Mouse (Mus musculus) T-helper 1 cell (primary cell): ENCODE results near the gene Trim54.

Source experiments
- in situ Hi-C: fragments of 300-600 bp; cut with MboI, MseI; formaldehyde crosslinking; loops from one replicate; pipeline ENCODE4 v1.15.1; 2025; ENCODE audit warnings: high pct_unique_total_duplicates

The Trim54 gene

DNA sequence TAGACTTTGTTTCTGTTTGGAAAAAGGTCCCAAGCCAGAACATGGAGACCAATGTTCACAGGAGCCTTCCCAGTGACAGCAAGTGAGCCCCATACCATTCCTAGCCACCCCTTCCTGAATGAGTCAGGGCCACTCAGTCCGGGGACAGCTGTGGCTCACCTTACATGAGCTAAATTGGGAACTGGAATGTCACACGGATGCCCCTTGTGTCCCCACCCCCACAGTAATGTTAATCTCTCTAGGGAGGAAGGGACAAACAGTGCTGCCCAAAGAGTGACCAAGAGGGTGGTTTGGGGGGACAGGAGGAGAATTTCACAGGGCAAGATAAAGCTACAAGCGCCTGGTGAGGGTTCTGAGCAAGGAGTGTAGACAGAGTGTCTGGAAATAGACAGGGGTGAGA lies at the start of gene Trim54:
Gene Trim54, plus strand, starts transcription at position 359 of the 400 bp plus-strand sequence.
- in situ Hi-C loops: no loop called here

GRCm38 (mm10) chr5:31069810-31070209 lies 46.7 kb upstream of the Trim54 start:
- in situ Hi-C loops: no loop called here

DNA sequence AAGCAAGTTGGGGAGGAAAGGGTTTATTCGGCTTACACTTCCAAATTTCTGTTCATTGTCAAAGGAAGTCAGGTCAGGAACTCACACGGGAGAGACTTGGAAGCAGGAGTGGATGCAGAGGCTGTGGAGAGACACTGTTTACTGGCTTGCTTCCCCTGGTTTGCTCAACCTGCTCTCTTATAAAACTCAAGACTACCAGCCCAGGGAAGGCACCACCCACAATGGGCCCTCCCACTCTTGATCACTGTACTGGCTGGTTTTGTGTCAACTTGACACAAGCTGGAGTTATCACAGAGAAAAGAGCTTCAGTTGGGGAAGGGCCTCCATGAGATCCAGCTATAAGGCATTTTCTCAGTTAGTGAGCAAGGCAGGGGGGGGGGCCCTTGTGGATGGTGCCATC lies 45.5 kb upstream of the Trim54 start:
- in situ Hi-C loops: no loop called here

DNA sequence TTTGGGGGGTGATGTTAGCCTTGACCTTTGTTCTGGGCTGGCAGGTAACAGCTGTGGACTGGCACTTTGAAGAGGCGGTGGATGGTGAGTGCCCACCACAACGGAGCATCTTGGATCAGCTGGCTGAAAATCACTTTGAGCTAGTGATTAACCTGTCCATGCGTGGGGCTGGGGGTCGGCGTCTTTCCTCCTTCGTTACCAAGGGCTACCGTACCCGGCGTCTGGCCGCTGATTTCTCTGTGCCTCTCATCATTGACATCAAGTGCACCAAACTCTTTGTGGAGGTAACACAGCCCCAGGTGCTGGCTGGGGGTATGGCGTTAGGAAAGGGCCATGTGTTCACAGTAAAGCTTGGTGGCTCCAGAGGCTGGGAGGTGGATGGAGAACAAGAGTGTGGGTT lies 44.7 kb upstream of the Trim54 start:
- in situ Hi-C loops: no loop called here

DNA sequence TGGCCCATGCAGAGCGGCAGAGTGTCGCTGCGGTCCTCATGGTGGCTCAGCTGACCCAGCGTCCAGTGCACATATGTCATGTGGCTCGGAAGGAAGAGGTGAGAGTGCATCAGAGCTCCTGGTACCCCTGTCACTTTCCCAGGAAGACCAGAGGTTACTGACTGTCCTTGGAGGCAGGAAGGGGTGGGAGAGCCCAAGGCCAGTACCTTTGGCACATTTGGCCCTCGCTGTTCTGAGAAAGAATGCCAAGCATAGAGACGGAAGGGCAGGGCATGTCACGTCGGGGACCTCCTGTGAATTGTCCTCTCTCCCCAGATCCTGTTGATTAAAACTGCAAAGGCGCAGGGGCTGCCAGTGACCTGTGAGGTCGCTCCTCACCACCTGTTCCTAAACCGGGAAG lies 43.3 kb upstream of the Trim54 start:
- in situ Hi-C loops: no loop called here

GRCm38 (mm10) chr5:31076346-31076745 lies 40.2 kb upstream of the Trim54 start:
- in situ Hi-C loops: no loop called here

DNA sequence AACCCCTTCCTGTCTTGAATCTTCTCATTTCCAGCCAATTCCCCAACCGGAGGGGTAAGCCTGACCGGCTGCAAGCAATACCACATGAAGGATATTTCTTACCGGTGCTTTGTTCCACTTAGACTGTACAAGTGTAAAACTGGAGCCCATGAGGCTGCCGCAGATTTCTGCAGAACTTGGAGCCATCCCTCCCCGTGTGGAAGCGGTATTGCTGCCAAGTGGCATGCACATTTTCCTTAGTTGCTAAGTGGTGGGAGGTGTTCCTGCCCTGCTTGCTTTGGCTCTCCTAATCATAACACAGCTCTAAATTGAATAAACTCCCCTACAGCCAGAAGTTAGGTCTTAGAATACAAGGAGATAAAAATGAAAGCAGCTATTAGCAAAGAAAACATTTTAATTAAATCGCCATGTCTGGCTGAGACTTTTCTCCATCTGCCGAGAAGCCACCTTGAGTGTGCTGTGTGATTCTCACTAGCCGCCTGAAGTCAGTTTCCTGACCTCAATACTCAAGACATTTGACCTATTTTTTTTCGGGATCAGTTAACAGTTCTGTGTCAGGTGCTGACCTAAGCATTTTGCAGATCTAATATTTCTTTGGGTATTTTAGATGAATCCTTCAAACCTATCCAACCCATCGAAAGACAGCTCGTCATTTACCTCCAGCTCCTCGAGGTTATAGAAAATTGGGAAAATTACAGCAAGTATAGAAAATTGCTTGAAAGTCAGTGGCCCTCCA lies 36.3 kb upstream of the Trim54 start:
- in situ Hi-C loops: no loop called here

- in situ Hi-C loops: no loop called here
Measured at GRCm38 (mm10) chr5:31080795-31081164, 35.7 kb upstream of the Trim54 start.

DNA sequence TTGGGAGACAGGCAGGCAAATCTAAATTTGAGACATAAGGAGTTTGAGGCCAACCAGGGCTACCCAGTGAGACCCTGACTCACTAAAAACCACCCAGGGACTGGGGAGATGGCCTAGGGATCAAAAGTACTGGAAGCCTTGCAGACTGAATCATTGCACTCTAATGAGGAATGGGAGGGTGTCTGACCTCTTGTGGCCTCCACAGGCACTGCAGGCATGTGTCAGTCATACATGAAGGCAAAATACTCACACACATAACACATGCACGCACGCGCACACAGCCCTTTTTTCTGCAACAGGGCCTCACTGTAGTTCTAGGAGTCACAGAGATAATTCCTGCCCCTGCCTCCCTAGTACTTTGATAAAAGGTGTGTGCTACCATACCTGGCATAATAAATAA lies 35.1 kb upstream of the Trim54 start:
- in situ Hi-C loops: no loop called here

DNA sequence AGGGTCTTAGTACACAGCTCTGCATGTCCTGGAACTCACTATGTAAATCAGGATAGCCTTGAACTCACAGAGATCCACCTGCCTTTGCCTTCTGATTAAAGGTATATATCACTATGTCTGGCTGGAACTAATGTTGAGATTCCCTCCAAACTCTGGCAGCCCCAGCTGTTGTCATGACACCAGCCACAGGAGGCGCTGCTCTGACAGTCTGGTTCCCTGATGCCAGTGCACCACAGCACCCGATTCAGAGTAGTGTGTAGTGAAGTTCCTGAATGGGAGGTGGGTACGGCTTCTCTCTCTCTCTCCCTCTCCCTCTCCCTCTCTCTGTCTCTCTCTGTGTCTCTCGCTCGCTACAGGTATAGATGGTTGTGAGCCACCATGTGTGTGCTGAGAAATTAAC lies 34.2 kb upstream of the Trim54 start:
- in situ Hi-C loops: no loop called here

GRCm38 (mm10) chr5:31082935-31083625 lies 33.4 kb upstream of the Trim54 start:
- in situ Hi-C loops: no loop called here

DNA sequence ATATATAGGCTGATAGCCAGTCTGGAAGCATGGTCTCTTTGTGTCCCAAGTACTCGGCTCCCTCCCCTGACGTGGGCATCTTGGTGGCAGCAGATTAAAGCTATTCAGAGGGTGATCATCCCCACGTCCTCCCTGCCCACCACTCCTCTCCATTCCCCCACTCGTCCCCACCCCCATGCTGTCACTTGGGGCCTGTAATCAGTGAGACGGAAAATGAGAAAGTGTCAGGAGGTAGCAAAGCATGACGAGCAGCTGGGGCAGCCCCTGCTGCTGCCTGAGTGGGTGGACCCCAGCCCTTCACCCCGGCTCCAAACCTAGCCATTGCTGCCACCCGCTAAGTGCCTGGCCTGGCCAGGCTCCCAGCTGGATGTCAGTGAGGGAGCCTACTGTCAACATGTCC lies 32.6 kb upstream of the Trim54 start:
- in situ Hi-C loops: no loop called here

GRCm38 (mm10) chr5:31086606-31087005 lies 29.9 kb upstream of the Trim54 start:
- in situ Hi-C loops: loop anchor here (5.0 kb wide), 1 partner anchor 1646 kb away; no protein-coding TSS in a partner anchor

DNA sequence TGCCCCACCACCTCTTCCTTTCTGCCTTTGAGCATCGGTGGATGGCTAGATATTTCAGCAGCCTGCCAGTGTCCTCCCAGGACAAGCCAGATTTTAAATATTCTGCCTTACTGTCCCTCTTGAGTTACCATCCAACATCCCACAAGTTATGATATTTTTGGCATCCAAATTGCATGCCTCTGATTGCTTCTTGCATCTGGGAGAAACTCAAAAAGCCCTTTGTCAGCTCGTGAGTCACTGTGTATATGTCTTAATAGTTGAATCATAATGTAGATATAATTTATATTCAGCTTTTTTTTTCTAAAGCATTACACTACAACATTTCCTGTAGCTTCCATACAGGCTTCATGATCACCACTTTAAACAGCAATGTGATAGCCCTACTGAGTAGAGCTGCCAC lies 29.4 kb upstream of the Trim54 start:
- in situ Hi-C loops: loop anchor here (5.0 kb wide), 1 partner anchor 1645 kb away; no protein-coding TSS in a partner anchor

DNA sequence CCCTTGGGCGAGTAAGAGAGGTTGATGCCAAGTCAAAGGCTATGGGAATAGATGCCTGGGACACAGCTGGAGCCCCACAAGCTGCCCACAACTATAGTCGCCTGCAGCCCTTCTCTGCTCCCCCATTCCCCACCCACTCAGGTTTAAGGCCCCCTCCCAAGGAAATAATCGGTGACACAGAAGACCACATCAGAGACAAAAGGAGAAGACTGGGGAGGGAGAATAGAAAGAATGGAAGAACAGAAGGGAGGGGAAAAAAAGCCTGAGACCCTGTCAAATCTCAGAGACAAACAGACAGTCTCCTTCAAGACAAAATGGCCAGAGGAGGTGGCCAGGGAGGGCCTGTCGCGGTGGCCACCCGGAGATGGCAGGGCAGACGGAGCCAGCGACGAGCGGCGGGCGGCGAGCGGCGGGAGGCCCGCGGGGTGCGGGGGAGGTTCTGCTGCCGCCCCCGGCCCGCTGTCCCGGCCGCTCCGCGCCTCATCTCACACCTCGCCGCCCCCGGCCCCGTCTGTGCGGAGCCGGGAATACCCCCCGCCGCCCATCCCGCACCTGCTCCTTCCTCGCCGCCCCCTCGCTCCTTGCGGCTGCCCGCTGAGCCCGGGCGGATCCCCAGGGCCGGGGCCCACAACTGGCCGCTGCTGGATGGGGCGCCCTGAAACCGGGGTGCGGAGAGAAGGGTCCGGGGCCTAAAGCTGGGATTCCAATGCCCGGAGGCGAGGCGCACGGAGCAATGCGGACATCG lies 24.1 kb upstream of the Trim54 start:
- in situ Hi-C loops: no loop called here

DNA sequence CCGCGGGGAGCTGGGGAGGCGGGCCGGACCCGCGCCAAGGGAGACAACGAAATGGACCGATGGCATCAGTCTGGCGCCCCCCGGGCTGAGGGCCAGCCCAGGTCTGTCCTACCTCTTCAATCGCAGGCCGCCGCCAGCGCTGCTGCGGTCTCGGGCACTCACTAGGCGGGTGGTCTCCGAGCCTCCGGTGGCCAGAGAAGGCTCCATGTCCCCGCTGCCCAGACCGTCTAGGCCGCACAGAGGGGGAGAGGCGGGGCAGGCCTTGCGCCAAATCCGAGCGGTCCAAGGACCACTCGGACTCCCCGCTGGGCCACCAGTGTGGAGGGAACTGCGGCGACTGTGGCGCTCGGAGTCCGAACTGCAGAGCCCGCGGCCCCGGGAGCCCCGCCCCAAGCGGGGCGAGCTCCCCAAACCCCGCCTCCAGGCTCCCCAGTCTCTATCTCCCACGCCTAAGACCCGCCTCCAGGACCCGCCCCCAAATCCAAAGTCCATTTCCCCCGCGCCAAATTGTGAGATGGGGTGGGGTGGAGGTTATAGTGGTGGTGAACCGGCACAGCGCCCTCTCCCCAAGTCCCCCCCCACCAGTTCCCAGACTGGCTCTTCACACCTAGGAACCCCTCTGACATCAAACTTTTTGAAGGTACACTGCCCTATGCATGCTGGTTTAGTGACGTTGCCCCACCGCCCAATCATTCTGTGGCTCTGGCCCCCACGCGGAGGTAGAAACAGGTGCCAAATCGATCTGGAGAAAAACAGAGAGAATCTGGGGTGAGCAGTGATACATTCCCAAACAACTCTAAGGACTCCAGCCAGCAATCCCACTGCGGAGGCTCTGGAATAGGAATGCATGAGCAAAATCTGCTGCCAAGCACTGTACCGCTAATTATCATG lies 23.1 kb upstream of the Trim54 start:
- in situ Hi-C loops: no loop called here

DNA sequence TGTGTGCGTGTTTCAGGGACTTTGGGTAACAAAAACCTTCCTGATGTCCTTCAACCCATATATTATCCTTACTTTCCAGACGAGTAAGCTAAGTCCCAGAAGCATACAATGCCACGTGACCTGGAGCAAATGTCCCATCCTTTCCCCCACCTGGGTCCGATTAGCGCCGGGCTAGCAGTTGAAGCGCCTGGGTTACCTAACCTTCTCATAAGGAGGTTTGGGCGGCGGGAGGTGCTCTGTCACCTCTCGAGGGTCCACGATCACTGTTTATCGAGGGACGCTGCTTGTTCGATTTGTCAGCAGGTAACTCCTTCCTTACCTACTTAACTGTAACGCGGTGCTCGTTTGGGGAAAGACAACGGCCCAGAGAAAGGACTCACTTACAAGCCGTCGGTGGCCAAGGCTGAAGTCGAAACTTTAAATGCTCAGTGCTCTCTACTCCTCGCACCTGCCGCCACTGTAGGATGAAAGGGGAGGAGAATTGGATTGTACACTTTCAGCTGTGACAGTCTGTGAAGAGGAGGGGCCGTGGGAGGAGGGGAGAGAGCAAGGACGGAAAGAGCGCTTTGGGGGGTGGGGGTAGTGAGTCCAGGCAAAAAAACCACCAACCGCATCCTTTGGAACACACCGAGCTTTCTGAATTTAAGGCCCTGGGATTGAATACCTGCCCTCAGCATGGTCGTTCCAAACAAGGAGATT lies 22.3 kb upstream of the Trim54 start:
- in situ Hi-C loops: no loop called here

- in situ Hi-C loops: no loop called here
Measured at GRCm38 (mm10) chr5:31094799-31095691, 21.5 kb upstream of the Trim54 start.

DNA sequence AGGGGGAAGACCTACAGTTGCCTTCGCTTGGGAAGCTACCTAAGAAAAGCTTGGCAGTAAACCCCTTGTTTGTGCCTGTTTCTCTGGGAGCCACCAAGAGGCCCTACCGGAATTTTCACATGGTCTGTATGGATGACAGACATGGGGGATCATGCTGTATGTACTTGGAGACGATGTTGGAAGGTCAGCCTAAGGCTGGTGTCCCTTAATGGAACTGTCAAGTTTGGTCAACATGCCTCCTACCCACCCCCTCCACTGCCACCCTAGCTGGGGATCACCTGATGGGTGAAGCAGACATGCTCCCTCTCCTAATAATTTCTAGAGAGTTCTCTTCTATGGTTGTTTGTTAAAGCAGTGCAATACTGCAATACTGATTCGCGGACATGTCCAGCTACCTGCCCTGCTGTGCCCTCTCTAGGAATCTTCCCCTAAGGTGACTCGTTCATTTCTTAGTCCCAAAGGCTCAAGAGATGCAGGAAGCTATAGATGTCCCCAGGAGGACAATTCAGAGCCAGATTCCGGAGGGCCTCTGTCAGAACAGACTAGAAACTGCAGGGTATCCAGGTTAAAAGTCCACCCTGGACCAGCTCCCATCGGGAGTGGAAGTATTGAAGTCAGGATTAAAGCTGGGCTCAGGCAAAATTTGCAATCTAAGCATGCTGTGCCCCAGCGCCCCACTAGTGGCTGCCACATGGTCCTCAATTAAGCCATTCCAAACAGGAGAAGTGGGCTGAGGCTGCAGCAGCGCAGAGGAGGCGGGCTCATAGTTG lies 20.6 kb upstream of the Trim54 start:
- in situ Hi-C loops: no loop called here
